Mouse (Mus musculus) forebrain, embryonic 15.5 days (tissue): ENCODE measurements around the gene Magi2. TPM values are rescaled to one million over a fixed set of nuclear protein-coding genes. Genes with fewer than 3 reads are reported as not detected.

Experiments
- ATAC-seq: fragments of 200-750 bp; cut with Nextera tagmentation; replicated peaks from 2 replicates; pipeline ENCODE4 v1.8.0; 2017; ENCODE audit warnings: mild to moderate bottlenecking, moderate TSS enrichment, moderate library complexity
- H3K27ac ChIP-seq: fragments of 300-500 bp; sonication (generic); replicated peaks from 2 replicates; pipeline ENCODE4 v1.5.1; 2015; ENCODE audit warnings: mild to moderate bottlenecking, inconsistent platforms
- H3K27me3 ChIP-seq: fragments of 300-500 bp; sonication (generic); 2 replicates; pipeline ENCODE4 v1.6.1; 2015; ENCODE audit warnings: inconsistent platforms
- H3K36me3 ChIP-seq: fragments of 300-500 bp; sonication (generic); 2 replicates; pipeline ENCODE4 v1.6.1; 2015; ENCODE audit warnings: mild to moderate bottlenecking, inconsistent platforms
- H3K4me1 ChIP-seq: fragments of 300-500 bp; sonication (generic); 2 replicates; pipeline ENCODE4 v1.6.1; 2015; ENCODE audit warnings: inconsistent platforms
- H3K4me2 ChIP-seq: fragments of 300-500 bp; sonication (generic); replicated peaks from 2 replicates; pipeline ENCODE4 v1.6.1; 2015; ENCODE audit warnings: mild to moderate bottlenecking, inconsistent platforms
- H3K4me3 ChIP-seq: fragments of 300-500 bp; sonication (generic); 2 replicates; pipeline ENCODE4 v1.5.1; 2015; ENCODE audit warnings: mild to moderate bottlenecking, inconsistent platforms
- H3K9ac ChIP-seq: fragments of 300-500 bp; sonication (generic); replicated peaks from 2 replicates; pipeline ENCODE4 v1.6.1; 2015; ENCODE audit warnings: mild to moderate bottlenecking, inconsistent platforms
- H3K9me3 ChIP-seq: fragments of 300-500 bp; sonication (generic); 2 replicates; pipeline ENCODE4 v1.6.1; 2016; ENCODE audit warnings: inconsistent platforms
- WGBS: fragments of 180-500 bp; shearing (Covaris S2); methylation state at CpG from one replicate; pipeline ENCODE4 v1.1.7; 2015; ENCODE audit warnings: mixed read lengths; 5-methylcytosine and 5-hydroxymethylcytosine counted together
- polyA plus RNA-seq: library from polyadenylated mRNA; unstranded; fragments of >200 nt; fragmentation: Nextera tagmentation; extraction: Ambion mirVana; gene quantifications from 2 replicates; pipeline ENCODE4 v1.2.1, GENCODE M21; 2015

The Magi2 gene
- polyA plus RNA-seq, 1 experiment from 2014 or later, result 27.2 TPM

- Histone ChIP-seq H3K36me3 (no peaks in the 10 kb centered on the region), H3K27me3 (no peaks in the 10 kb centered on the region), H3K4me3 (peak overlapping the region; percentile 75), H3K4me1 (peaks cover 26% of the 10 kb centered on the region), H3K27ac (peak overlapping the region; percentile 92), H3K4me2 (peak overlapping the region; percentile 60), H3K9ac (peak overlapping the region; percentile 79), H3K9me3 (no peaks in the 10 kb centered on the region)
- WGBS, result 1% methylated on average over 12 of the region's 12 CpGs
- ATAC-seq, result peak; percentile 53
Measured at GRCm38 (mm10) chr5:19907381-19907982, 680.6 kb downstream of the Magi2 start.

DNA sequence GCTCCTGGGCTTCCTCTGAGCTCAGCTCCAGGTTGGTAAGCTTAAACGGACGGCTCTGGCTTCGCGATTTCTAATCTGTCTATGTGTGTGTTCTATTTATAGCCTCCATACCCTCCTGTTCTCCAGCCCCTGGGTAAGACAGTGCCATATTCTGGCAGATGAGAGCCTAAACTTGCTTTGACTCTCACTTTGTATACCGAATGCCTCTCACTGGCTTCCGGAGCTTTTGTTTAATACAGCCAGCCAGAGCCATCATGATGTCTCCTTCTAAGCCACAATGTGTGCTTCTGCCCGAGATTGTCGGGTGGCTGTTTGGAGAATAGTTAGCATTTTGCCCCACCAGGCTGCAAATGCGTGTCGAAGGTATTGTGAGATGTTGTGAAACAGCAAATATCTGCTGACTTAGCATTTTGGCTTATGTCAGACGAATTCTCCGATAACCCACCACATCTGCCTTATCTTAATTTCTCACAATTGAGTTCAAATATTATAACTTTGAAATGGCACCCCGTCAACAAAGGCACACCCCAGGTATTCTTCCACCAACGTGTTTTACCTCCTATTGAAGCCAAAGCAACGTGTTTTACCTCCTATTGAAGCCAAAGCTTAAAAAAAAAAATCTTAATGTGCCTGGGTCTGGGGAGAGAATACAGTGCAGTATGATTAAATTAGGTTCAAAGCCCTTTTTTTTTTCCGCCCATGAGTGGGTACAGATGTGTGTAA is 681.3 kb downstream of the Magi2 start:
- no peaks in the 10 kb centered on the region for H3K9me3 ChIP-seq
- peak overlapping the region; percentile 75 for H3K4me3 ChIP-seq
- peaks cover 26% of the 10 kb centered on the region for H3K4me1 ChIP-seq
- ATAC-seq, result peak; percentile 72
- peak overlapping the region; percentile 92 for H3K27ac ChIP-seq
- WGBS, result under 1% methylated on average over 16 of the region's 16 CpGs
- no peaks in the 10 kb centered on the region for H3K36me3 ChIP-seq
- peak overlapping the region; percentile 60 for H3K4me2 ChIP-seq
- H3K27me3 ChIP-seq, result no peaks in the 10 kb centered on the region
- H3K9ac ChIP-seq, result peak overlapping the region; percentile 79

GRCm38 (mm10) chr5:19908706-19909060 is 681.8 kb downstream of the Magi2 start:
- H3K9me3 ChIP-seq, result no peaks in the 10 kb centered on the region
- H3K27me3 ChIP-seq, result no peaks in the 10 kb centered on the region
- peak overlapping the region; percentile 92 for H3K27ac ChIP-seq
- peak; percentile 8; the same call in 1 of the 2 replicates for ATAC-seq
- peak overlapping the region; percentile 60 for H3K4me2 ChIP-seq
- H3K4me1 ChIP-seq, result peaks cover 26% of the 10 kb centered on the region
- peak overlapping the region; percentile 79 for H3K9ac ChIP-seq
- 0% methylated on average over 5 of the region's 5 CpGs for WGBS
- no peaks in the 10 kb centered on the region for H3K36me3 ChIP-seq
- peak overlapping the region; percentile 75 for H3K4me3 ChIP-seq

GRCm38 (mm10) chr5:19909071-19909470 is 682.2 kb downstream of the Magi2 start:
- Histone ChIP-seq H3K4me3 (peak overlapping the region; percentile 75), H3K4me1 (peaks cover 26% of the 10 kb centered on the region), H3K27ac (peak overlapping the region; percentile 92), H3K27me3 (no peaks in the 10 kb centered on the region), H3K9ac (peak overlapping the region; percentile 79), H3K4me2 (peak overlapping the region; percentile 60), H3K9me3 (no peaks in the 10 kb centered on the region), H3K36me3 (no peaks in the 10 kb centered on the region)
- peak; percentile 62 for ATAC-seq
- WGBS, result 2% methylated on average over 11 of the region's 11 CpGs

GRCm38 (mm10) chr5:19909664-19910063 is 682.8 kb downstream of the Magi2 start:
- H3K4me1 ChIP-seq, result peaks cover 26% of the 10 kb centered on the region
- no peaks in the 10 kb centered on the region for H3K27me3 ChIP-seq
- H3K9me3 ChIP-seq, result no peaks in the 10 kb centered on the region
- H3K4me3 ChIP-seq, result peak overlapping the region; percentile 75
- WGBS, result 38% methylated on average over 7 of the region's 7 CpGs
- H3K4me2 ChIP-seq, result peak overlapping the region; percentile 60
- H3K27ac ChIP-seq, result peak overlapping the region; percentile 92
- ATAC-seq, result peak; percentile 35; the same call in 1 of the 2 replicates
- no peaks in the 10 kb centered on the region for H3K36me3 ChIP-seq
- peak overlapping the region; percentile 79 for H3K9ac ChIP-seq

DNA sequence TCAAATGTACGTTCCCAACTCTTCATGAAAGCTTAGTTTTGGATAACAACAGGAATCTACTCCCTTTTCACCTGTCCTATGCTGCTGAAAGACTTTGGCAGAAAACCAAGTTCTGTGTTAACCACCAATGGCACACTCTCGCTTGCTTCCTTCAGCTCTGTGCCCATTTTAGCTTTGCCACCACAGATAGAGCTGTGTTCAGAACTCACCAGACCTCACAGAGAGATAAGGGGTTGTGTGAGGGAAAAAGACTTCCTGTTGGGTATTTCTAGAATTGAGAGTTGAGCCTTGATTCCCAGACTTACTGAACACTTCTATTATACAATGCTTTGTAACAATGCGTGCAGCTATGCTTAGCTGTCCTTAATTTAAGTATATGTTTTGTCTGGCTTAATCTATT is 705.3 kb downstream of the Magi2 start:
- Histone ChIP-seq H3K4me3 (no peak overlapping the region), H3K36me3 (no peaks in the 10 kb centered on the region), H3K9me3 (no peaks in the 10 kb centered on the region), H3K4me2 (no peak overlapping the region), H3K27ac (no peak overlapping the region), H3K27me3 (no peaks in the 10 kb centered on the region), H3K9ac (no peak overlapping the region), H3K4me1 (peaks cover 13% of the 10 kb centered on the region)
- no peak for ATAC-seq
- 71% methylated on average over 3 of the region's 3 CpGs for WGBS

GRCm38 (mm10) chr5:19933190-19933589 is 706.4 kb downstream of the Magi2 start:
- H3K27me3 ChIP-seq, result no peaks in the 10 kb centered on the region
- H3K36me3 ChIP-seq, result no peaks in the 10 kb centered on the region
- H3K9ac ChIP-seq, result no peak overlapping the region
- no peak overlapping the region for H3K4me2 ChIP-seq
- no peaks in the 10 kb centered on the region for H3K9me3 ChIP-seq
- no peak overlapping the region; the same call in 1 of the 2 replicates for H3K27ac ChIP-seq
- H3K4me1 ChIP-seq, result peaks cover 15% of the 10 kb centered on the region
- WGBS, result 61% methylated on average over 2 of the region's 2 CpGs
- 0 out of 2 replicates have a peak, but pooled peaks have one; percentile 48 for ATAC-seq
- no peak overlapping the region for H3K4me3 ChIP-seq

DNA sequence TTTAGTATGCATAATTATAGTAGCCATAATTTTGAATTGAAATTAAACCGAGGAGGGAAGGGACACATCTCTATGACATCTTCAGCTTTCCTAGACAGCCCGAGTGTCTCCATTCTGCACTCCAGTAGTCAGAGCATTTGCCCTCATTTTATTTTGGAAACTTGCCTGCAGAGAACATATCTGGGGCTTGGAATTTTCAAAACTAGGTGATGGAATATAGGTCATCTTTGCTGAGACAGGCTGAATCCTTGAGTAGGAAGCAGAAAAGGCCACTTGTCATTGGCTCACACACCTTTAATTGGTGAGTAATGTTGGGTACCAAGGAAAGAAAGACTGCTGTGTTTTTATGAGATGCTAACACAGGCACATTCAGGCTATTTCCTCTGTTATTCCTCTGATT is 724.3 kb downstream of the Magi2 start:
- no peak overlapping the region for H3K4me2 ChIP-seq
- ATAC-seq, result no peak
- 0 out of 2 replicates have a peak, but pooled peaks cover 2% of the 10 kb centered on the region for H3K4me1 ChIP-seq
- H3K36me3 ChIP-seq, result no peaks in the 10 kb centered on the region
- no peaks in the 10 kb centered on the region for H3K27me3 ChIP-seq
- no peaks in the 10 kb centered on the region for H3K9me3 ChIP-seq
- 79% methylated on average over 2 of the region's 2 CpGs for WGBS
- no peak overlapping the region for H3K9ac ChIP-seq
- no peak overlapping the region for H3K4me3 ChIP-seq
- H3K27ac ChIP-seq, result no peak overlapping the region

DNA sequence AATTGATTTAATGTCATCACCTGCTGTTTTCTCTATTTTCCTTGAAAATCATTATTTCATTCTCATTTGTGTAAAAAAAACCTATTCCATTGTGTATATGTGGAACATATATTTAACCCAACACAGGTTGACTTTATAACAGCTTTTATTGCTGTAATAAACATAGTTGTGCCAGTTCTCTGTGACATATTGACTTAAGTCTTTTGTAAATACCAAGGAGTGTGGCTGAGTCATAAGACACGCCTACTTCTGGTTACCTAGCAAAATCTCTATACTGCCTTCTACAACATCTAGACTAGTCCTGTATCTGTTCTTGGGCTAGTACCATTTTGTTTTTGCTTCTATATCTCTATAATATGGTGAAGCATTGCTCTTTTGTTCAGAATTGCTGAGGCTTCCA is 737.3 kb downstream of the Magi2 start:
- ATAC-seq, result no peak
- no peaks in the 10 kb centered on the region for H3K27me3 ChIP-seq
- H3K9ac ChIP-seq, result no peak overlapping the region
- no peak overlapping the region for H3K4me3 ChIP-seq
- WGBS, result 96% methylated on average over 1 of the region's 1 CpGs
- H3K9me3 ChIP-seq, result no peaks in the 10 kb centered on the region
- H3K4me2 ChIP-seq, result no peak overlapping the region
- H3K4me1 ChIP-seq, result peaks cover 3% of the 10 kb centered on the region; the same call in 1 of the 2 replicates
- H3K27ac ChIP-seq, result no peak overlapping the region
- no peaks in the 10 kb centered on the region for H3K36me3 ChIP-seq

GRCm38 (mm10) chr5:19972736-19973135 is 745.9 kb downstream of the Magi2 start:
- no peaks in the 10 kb centered on the region for H3K36me3 ChIP-seq
- 97% methylated on average over 2 of the region's 2 CpGs for WGBS
- H3K27me3 ChIP-seq, result no peaks in the 10 kb centered on the region
- ATAC-seq, result no peak
- no peak overlapping the region for H3K9ac ChIP-seq
- H3K9me3 ChIP-seq, result no peaks in the 10 kb centered on the region
- H3K4me1 ChIP-seq, result peaks cover 3% of the 10 kb centered on the region; the same call in 1 of the 2 replicates
- no peak overlapping the region for H3K27ac ChIP-seq
- H3K4me2 ChIP-seq, result no peak overlapping the region
- H3K4me3 ChIP-seq, result no peak overlapping the region

- Histone ChIP-seq H3K9me3 (no peaks in the 10 kb centered on the region), H3K4me2 (no peak overlapping the region), H3K4me1 (no peaks in the 10 kb centered on the region), H3K27me3 (no peaks in the 10 kb centered on the region), H3K27ac (no peak overlapping the region), H3K36me3 (no peaks in the 10 kb centered on the region), H3K4me3 (no peak overlapping the region), H3K9ac (no peak overlapping the region)
- WGBS, result 89% methylated on average over 3 of the region's 3 CpGs
- no peak for ATAC-seq
Measured at GRCm38 (mm10) chr5:19973852-19974251, 747.0 kb downstream of the Magi2 start.

GRCm38 (mm10) chr5:19981518-19981917 is 754.7 kb downstream of the Magi2 start:
- 49% methylated on average over 6 of the region's 6 CpGs for WGBS
- Histone ChIP-seq H3K36me3 (no peaks in the 10 kb centered on the region), H3K4me2 (no peak overlapping the region), H3K9me3 (no peaks in the 10 kb centered on the region), H3K9ac (no peak overlapping the region), H3K4me1 (peaks cover 22% of the 10 kb centered on the region), H3K27ac (0 out of 2 replicates have a peak overlapping the region, but pooled peaks have one; percentile 48), H3K4me3 (no peak overlapping the region), H3K27me3 (no peaks in the 10 kb centered on the region)
- ATAC-seq, result peak; percentile 39; the same call in 1 of the 2 replicates
